Mouse (Mus musculus): ENCODE data around the gene Abhd2. TPM values are rescaled to one million over a fixed set of nuclear protein-coding genes. Genes with fewer than 3 reads are reported as not detected.

Gene Abhd2
- total RNA-seq, 2 experiments from 2014 or later = 6.1 to 7.1 TPM

DNA sequence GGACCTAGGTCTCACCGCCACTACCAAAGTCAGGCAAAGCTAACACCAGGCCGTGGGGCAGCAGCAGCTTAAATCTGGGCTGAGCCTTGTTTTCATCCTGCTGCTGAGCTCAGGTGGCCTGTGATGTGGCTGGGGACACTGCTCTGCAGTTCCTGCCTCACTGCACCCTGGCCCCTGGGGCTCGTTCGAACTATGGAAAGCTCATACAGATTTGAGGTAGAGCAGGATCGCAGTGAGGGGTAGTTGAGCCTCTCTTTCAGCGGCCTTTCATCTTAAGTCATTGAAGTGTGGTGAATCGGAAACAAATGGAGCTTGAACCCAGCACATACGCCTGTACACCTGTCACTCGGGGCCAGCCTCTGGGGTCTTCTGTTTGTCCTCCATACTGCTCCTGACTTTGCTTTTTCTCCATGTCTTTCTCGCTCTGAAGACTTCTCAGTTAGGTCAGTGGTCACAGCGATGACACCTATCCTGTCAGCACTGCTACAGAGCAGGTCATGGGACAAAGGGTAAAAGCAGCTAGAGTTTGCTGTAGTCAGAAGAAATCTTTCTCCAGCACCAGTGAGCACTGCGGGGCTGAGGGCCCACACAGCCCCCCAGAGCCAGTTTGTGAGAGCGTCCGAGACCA is 20.7 kb downstream of the Abhd2 start:
- no peak for DNase-seq

GRCm38 (mm10) chr7:79294449-79294980 is 21.5 kb downstream of the Abhd2 start:
- no peak for DNase-seq

GRCm38 (mm10) chr7:79295196-79295826 is 22.3 kb downstream of the Abhd2 start:
- DNase-seq = no peak

DNA sequence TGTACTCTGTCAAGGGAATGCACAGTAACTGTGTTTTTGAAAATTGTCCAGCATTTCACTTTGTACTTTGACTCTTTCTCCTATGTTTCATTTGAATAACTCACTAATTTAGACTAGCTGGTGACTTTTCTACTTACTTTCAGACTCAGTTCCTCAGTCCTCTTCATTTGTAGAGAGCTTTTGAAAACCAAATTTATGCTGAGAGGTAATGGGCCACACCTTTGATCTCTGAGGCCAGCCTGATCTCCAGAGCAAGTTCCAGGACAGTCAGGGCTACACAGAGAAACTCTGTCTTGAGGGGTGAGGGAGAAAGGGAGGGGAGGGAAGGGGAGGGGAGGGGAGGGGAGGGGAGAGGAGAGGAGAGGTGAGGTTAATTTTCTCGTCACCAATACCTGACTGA is 25.7 kb downstream of the Abhd2 start:
- no peak for DNase-seq

DNA sequence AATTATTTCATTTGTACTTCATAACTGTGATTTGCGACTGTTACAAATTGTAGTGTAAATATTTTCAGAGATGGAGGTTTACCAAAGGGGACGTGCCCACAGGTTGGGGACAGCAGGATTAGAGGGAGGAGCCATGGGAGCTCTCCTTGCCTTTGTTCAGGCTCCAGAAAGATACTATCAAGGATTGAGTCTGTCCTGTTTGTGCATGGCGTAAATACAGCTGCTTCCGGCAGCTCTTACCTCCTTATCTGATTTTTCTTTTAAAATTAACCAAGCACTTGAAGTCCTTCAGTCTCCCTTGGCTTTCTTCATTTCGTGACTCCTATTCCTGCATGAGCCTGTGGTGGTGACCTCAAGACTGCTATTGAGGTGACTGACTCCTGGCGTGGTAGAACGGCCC is 26.5 kb downstream of the Abhd2 start:
- DNase-seq = no peak

DNA sequence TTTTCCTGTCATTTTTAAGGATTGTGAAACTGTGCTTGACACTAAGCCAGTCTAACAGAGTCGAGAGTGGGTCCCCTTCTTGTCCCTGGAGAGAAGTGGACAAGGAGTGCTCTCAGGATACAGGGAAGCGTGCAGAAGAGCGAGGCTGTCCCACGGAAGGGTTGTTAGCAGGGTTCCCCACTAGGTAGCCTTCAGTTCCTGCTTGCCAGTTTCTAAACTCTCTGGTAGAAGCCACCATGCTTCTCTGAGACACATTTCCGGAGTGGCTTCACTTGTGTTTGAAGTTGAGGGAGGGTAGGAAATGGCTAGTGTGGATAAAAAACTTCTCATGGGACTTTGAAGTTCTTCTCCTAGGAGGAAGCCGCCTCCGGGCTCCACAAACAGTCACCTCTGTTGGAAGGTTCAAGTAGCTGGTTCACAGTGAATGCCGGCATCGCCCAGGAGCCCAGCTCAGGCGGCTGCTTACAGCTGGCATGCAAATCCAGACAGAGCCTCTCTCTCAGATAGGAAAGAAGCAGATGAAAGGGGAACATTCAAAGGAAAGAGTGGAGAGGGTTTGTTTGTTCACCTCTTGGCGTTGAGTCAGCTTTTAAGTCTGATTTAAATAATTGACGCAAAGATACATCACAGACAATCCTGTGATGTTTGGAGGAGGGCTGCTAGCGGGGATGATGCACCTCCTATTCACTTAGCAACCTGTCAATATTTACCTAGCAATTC is 27.6 kb downstream of the Abhd2 start:
- DNase-seq = no peak

DNA sequence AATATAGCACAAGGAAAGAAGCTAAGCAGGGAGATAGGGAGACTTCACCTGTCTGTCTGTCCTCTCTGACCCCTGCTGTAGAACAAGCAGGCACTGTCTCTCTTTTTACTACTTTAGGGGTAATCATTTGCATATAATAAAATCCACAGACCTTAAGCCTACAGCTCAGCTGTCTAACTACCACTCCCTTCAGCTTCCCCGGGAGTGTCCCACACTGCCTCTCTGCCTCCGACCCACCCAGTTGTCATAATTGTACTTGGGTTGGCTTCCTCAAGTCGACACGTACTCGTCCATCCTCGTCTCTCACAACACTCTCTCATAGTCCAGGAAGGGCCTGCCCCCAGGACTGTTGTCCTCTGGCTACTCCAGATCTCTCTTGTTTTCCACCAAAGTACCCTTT is 29.1 kb downstream of the Abhd2 start:
- no peak for DNase-seq

DNA sequence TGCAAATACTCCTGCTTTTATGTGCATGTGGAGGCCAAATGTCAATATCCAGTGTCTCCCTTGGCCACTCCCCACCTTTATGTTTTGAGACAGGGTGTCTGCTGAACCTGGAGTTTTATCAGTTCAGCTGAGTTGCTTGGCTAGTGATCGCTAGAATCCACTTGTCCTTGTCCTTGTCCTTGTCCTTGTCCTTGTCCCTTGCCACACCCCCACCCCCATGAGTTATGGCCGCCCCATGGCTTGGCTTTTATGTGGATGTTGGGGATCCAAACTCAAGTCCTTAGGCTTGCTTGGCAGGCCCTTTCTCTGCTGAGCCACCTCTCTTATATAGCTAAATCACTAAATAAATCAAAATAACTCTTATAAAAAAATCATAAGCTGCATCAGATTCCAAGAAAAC is 29.6 kb downstream of the Abhd2 start:
- DNase-seq = no peak

DNA sequence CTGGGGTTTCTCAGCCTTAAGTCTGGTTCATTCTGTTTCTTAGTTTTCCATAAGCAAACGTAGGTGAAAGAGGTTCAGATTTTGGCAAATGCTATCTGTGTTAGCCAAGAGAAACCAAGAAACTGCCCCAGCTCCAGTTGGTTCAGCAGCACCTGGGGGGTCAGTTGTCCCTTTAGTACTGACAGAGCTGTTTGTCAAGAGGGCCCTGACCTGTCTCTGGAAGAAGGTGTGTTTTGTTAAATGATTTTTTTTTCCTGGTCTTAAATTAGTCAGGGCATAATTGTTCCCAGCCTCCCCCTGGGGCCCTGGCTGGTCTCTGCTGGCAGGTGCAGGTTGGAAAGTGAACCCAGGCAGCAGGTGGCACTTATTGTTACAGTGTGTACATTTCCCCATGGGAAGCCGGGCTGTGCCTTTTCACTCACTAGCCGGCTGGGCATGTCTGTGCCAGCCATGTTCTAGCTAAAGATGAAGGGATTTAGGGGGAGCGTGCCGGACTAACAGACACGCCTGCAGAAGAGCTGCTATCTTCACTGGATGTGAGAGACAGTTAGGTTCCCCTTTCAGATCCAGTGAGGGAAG is 30.3 kb downstream of the Abhd2 start:
- no peak for DNase-seq

DNA sequence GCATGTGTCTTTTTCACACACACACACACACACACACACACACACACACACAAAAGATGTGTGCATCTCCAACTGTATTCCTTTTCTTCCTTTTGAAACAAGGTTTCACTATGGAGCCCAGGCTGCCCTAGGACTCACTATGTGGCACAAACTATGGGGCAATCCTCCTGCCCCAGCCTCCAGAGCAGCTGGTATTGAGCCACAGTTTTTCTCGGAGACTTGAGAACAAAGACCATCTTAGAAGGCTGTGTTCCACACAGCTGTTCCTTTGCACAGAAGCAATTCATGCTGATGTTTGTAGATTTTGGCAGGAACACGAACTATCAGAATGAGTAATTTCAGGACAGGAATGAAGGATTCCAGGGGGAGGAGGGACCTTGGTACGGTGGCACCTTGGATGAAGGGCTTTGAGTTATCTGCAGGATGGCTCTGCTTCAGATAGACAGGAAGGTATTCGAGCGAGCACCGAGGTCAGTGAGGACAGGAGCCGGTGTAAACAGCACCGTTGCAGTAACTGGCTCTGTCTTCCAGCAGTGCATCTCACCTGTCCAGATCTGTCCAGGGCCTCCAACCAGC is 35.5 kb downstream of the Abhd2 start:
- DNase-seq = no peak

DNA sequence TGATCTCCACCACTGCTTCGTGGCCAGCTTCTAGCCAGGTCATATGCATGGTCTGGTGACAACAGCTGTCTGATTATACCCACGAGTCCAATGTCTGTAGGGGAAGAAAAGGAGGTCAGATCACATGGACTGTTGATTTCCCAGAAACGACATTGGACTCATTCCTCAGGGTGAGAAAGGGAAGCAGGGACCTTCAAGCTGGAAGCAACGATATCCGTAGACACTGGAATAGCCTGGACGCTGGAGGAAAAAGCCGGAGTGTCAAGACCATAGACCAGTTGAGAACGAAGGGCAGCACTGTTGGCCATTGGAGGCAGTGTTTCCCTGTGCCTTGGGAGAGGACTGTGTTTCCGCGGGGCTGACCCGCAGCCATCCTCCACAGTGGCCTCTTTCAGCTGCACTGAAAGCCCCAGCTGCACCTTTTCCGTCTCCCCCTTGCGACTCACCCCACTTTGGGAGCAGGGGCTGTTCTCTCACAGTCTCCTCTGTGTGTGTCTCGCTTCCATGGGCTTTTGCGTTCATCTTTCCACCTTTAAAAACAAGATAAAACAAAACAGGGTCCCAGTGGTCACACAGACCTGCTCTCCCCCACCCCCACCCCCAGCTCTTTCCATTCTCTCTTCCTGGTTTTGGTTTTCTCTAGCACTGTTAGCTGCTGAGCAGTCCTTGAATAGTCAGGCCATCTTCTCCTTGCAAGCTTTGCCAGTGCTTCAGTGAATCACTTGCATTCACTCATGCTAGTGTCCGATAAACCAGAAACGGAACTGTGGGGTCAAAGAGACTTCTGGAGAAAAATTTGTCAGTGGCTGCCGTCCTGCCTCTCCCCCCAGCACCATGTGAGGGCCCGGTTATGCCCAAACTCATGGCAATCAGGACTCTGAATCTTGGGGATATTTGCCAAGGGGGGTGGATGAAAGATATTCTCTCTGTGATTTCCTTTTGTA is 36.5 kb downstream of the Abhd2 start:
- no peak for DNase-seq

DNA sequence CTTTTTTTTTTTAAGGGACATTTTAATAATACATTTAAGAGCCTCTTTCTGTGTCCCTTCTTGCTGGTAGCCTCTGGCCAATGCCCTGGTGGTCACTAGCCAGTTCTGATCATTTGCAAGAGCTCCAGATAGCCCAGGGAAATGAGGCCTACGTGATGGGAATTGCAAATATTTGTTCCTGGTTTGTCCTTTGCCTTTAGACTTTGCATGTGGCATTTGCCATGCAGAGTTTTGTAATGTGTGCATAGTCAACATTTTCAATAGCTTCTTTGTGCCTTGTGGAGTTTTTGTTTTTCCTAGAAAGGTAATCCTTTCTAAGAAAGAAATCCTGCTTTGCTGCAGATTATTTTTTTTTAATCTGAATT is 37.2 kb downstream of the Abhd2 start:
- no peak for DNase-seq

- no peak for DNase-seq
These were observed 38.5 kb downstream of the Abhd2 start for GRCm38 (mm10) chr7:79311420-79311988.

GRCm38 (mm10) chr7:79312246-79312645 is 39.2 kb downstream of the Abhd2 start:
- DNase-seq = no peak

GRCm38 (mm10) chr7:79313519-79314059 is 40.6 kb downstream of the Abhd2 start:
- DNase-seq = no peak

DNA sequence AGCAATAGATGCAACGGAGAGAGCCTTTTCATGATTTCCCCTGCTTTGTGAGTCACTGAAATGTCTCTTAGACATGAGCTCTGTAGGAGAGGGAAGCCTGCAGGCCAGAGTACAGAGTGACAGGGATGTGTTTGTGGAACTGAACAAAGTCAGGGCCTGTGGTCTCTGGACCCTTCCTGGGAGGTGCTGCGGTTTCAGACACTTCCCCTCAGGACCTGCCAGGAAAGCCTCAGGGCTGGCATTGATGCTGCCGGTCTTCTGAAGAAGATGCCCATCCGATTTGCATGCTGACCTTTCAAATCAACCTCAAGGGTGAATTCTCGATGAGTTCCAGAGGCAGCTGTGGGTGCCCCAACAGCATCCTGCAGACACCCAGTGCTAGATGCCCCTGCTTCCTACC is 41.5 kb downstream of the Abhd2 start:
- DNase-seq = no peak

GRCm38 (mm10) chr7:79315149-79315548 is 42.1 kb downstream of the Abhd2 start:
- no peak for DNase-seq

DNA sequence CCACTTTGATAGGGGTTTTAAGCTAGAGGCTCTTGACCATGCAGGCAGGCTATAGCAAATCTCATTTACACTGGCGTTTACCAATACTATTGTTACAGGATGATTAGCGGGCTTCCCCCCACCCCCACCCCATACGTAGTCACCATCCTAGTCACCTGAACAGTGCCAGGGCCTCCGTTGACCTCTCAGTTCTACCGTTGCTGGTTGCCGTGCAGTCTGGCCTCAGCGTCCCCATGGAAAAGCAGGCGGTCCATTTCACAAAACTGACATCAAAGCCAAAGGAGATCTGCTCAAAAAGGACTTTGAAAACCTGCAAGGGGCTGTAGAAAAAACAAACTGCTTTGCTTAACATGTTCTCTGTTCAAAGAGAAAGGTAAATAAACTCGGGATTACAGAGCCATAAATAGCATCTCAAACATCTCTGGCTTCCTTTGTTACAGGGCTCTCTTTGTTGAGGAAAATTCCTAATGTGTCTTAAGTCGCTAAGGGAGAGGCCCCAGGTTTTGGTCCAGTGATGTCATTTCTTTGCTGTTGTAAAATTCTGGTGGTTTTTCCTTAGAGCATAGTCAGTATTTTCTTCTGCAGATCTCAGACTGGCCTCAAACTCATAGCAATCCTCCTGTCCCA is 43.2 kb downstream of the Abhd2 start:
- DNase-seq = no peak

- no peak for DNase-seq
These were observed 44.6 kb downstream of the Abhd2 start for GRCm38 (mm10) chr7:79317576-79317975.

GRCm38 (mm10) chr7:79318110-79318801 is 45.3 kb downstream of the Abhd2 start:
- no peak for DNase-seq
